Mouse (Mus musculus) liver (tissue): ENCODE measurements around the gene Fcgrt.
A peak's percentile ranks its signal among the peaks of the same experiment; 100 is the strongest.
"Not testable (repeated sequence)": the region's sequence is repeated elsewhere in the genome, so short reads cannot be mapped to it uniquely, and the experiment has no call there.

Experiments
- DNase-seq: peaks from one replicate; pipeline ENCODE4 v3.0.0-alpha.2; 2020; ENCODE audit warnings: mixed read lengths

Gene Fcgrt

GRCm38 (mm10) chr7:45129776-45130512, 26.3 kb upstream of the Fcgrt start:
- DNase-seq = no peak

GRCm38 (mm10) chr7:45129318-45129717, 25.7 kb upstream of the Fcgrt start:
- DNase-seq = peak; percentile 56

- DNase-seq = peak; percentile 97
Observed at GRCm38 (mm10) chr7:45128624-45129246, 25.1 kb upstream of the Fcgrt start, which contains the start of gene Rpl13a. Gene Rpl13a (minus strand): TSS chr7:45128761.

GRCm38 (mm10) chr7:45127700-45128224, 24.1 kb upstream of the Fcgrt start:
- no peak for DNase-seq

GRCm38 (mm10) chr7:45126844-45127699, 23.4 kb upstream of the Fcgrt start:
- DNase-seq = no peak

- DNase-seq = no peak
Observed at GRCm38 (mm10) chr7:45126147-45126843, 22.6 kb upstream of the Fcgrt start.

- not testable (repeated sequence) for DNase-seq
Observed at GRCm38 (mm10) chr7:45125649-45126048, 22.0 kb upstream of the Fcgrt start.

GRCm38 (mm10) chr7:45125144-45125600, 21.5 kb upstream of the Fcgrt start:
- DNase-seq = peak; percentile 64

GRCm38 (mm10) chr7:45124224-45125143, 20.8 kb upstream of the Fcgrt start, which contains the start of gene Rps11:
Gene Rps11 (minus strand): TSS chr7:45124439.
- peak; percentile 99 for DNase-seq

- DNase-seq = peak; percentile 54
Observed at GRCm38 (mm10) chr7:45123186-45123570, 19.5 kb upstream of the Fcgrt start.

GRCm38 (mm10) chr7:45122561-45123185, 19.0 kb upstream of the Fcgrt start:
- DNase-seq = no peak

GRCm38 (mm10) chr7:45121966-45122365, 18.3 kb upstream of the Fcgrt start:
- DNase-seq = no peak

GRCm38 (mm10) chr7:45121404-45121803, 17.8 kb upstream of the Fcgrt start:
- peak; percentile 44 for DNase-seq

GRCm38 (mm10) chr7:45119780-45120709, 16.4 kb upstream of the Fcgrt start:
- no peak for DNase-seq

GRCm38 (mm10) chr7:45118336-45118735, 14.7 kb upstream of the Fcgrt start:
- DNase-seq = no peak

- DNase-seq = no peak
Observed at GRCm38 (mm10) chr7:45117566-45117965, 13.9 kb upstream of the Fcgrt start.

GRCm38 (mm10) chr7:45113476-45113875, 9.8 kb upstream of the Fcgrt start:
- no peak for DNase-seq

GRCm38 (mm10) chr7:45112529-45112928, 8.9 kb upstream of the Fcgrt start:
- no peak for DNase-seq

- no peak for DNase-seq
Observed at GRCm38 (mm10) chr7:45111940-45112339, 8.3 kb upstream of the Fcgrt start.
